In genomic region chr8:71702087-71702432, GRCm38 (mm10) we compare ENCODE assay signal across 11 mouse cellular contexts. TPM values are rescaled to one million over a fixed set of nuclear protein-coding genes. Genes with fewer than 3 reads are reported as not detected.
DNase-seq lines count a peak whose midpoint lies in the region; ATAC-seq lines count a peak whose summit lies in the region.
"Had no signal": no experiment of that assay in that cellular context is flagged by ENCODE, and none has a peak within 500 bp of the region (broad histone marks: within the 10 kb centered on the region; RNA-seq: fewer than 3 reads in every experiment).

No protein-coding gene starts in this region.

- WGBS in hindbrain, embryonic 11.5 days = 34% methylated on average over 4 of the region's 4 CpGs
- WGBS in hindbrain, embryonic 16.5 days = 36% methylated on average over 4 of the region's 4 CpGs
- WGBS in liver, embryonic 16.5 days (ENCODE audit: insufficient replicate concordance) = 14% methylated on average over 4 of the region's 4 CpGs

- no peak overlapping the region for H3K4me3 ChIP-seq in hindbrain, embryonic 11.5 days (ENCODE audit: low read depth, low read length)
- H3K4me3 ChIP-seq in hindbrain, embryonic 16.5 days (ENCODE audit: low read length) = no peak overlapping the region
- peak overlapping the region; percentile 34 for H3K4me3 ChIP-seq in brown adipose tissue, adult 24 weeks (ENCODE audit: insufficient read depth, low read depth, low read length)
- H3K4me3 ChIP-seq in liver, embryonic 16.5 days (ENCODE audit: low read depth, low read length) = peak overlapping the region; percentile 59

- H3K9me3 ChIP-seq in hindbrain, embryonic 11.5 days (ENCODE audit: control insufficient read depth, low read length) = no peaks in the 10 kb centered on the region
- H3K9me3 ChIP-seq in hindbrain, embryonic 16.5 days (ENCODE audit: control insufficient read depth, low read length) = no peaks in the 10 kb centered on the region
- no peaks in the 10 kb centered on the region for H3K9me3 ChIP-seq in liver, embryonic 16.5 days (replicated peaks; ENCODE audit: control insufficient read depth, low read length)
- H3K9me3 ChIP-seq: G1E; limb, embryonic 13.5 days had no signal

- no peak for ATAC-seq in hindbrain, embryonic 11.5 days (ENCODE audit: low FRiP score)
- no peak for ATAC-seq in hindbrain, embryonic 16.5 days
- ATAC-seq in CD4-positive, CD25-positive, alpha-beta regulatory T cell, adult 4 months = peak; percentile 51
- peak; percentile 20; the same call in 1 of the 2 replicates for ATAC-seq in liver, embryonic 16.5 days (ENCODE audit: low read depth)

- no peak overlapping the region for H3K4me2 ChIP-seq in hindbrain, embryonic 11.5 days (replicated peaks; ENCODE audit: low read depth, low read length)
- H3K4me2 ChIP-seq in hindbrain, embryonic 16.5 days (ENCODE audit: low read length) = no peak overlapping the region
- peak overlapping the region; percentile 74 for H3K4me2 ChIP-seq in liver, embryonic 16.5 days (ENCODE audit: low read depth, low read length)

- H3K4me1 ChIP-seq in hindbrain, embryonic 11.5 days (replicated peaks; ENCODE audit: control insufficient read depth, insufficient read depth, low read length) = no peaks in the 10 kb centered on the region
- no peaks in the 10 kb centered on the region; the same call in 1 of the 2 replicates for H3K4me1 ChIP-seq in hindbrain, embryonic 16.5 days (ENCODE audit: control insufficient read depth, insufficient read depth, low read depth, low read length)
- no peaks in the 10 kb centered on the region for H3K4me1 ChIP-seq in brown adipose tissue, adult 24 weeks (ENCODE audit: control insufficient read depth, insufficient read depth, insufficient read length, low read length)
- peaks cover 29% of the 10 kb centered on the region for H3K4me1 ChIP-seq in liver, embryonic 16.5 days (ENCODE audit: control insufficient read depth, low read depth, low read length)

- peaks cover 42% of the 10 kb centered on the region for H3K27me3 ChIP-seq in hindbrain, embryonic 11.5 days (ENCODE audit: control insufficient read depth, insufficient read depth, low read length)
- H3K27me3 ChIP-seq in hindbrain, embryonic 16.5 days (replicated peaks; ENCODE audit: control insufficient read depth, insufficient read depth, low read length) = peaks cover 40% of the 10 kb centered on the region
- peaks cover 28% of the 10 kb centered on the region for H3K27me3 ChIP-seq in liver, embryonic 16.5 days (ENCODE audit: control insufficient read depth, insufficient read depth, low read depth, low read length)

- no peak overlapping the region for H3K27ac ChIP-seq in hindbrain, embryonic 11.5 days (ENCODE audit: low read depth, low read length)
- H3K27ac ChIP-seq in hindbrain, embryonic 16.5 days (ENCODE audit: low read depth, low read length) = no peak overlapping the region
- H3K27ac ChIP-seq in brown adipose tissue, adult 24 weeks (replicated peaks; ENCODE audit: low read depth, low read length) = 0 out of 2 replicates have a peak overlapping the region, but pooled peaks have one; percentile 55
- H3K27ac ChIP-seq in liver, embryonic 16.5 days (ENCODE audit: low read length) = peak overlapping the region; percentile 86; the same call in 1 of the 2 replicates
- H3K27ac ChIP-seq: limb, embryonic 13.5 days had no signal

- no peaks in the 10 kb centered on the region for H3K36me3 ChIP-seq in hindbrain, embryonic 11.5 days (ENCODE audit: control insufficient read depth, insufficient read depth, low read length)
- no peaks in the 10 kb centered on the region; the same call in 1 of the 2 replicates for H3K36me3 ChIP-seq in hindbrain, embryonic 16.5 days (ENCODE audit: control insufficient read depth, insufficient read depth, low read length)
- H3K36me3 ChIP-seq in liver, embryonic 16.5 days (ENCODE audit: control insufficient read depth, insufficient read depth) = no peaks in the 10 kb centered on the region
- H3K36me3 ChIP-seq: G1E; limb, embryonic 13.5 days had no signal

- DNase-seq in hindbrain, embryonic 11.5 days (ENCODE audit: low spot score) = peak; percentile 3
- DNase-seq in layer of hippocampus, adult 11-12 months (ENCODE audit: low spot score) = no peak
- no peak for DNase-seq in kidney, adult 9 months
- no peak for DNase-seq in frontal cortex, postnatal 14 days (ENCODE audit: low spot score in 2 of 2)
- DNase-seq: cerebellum, adult 18-20 months had no signal

- H3K9ac ChIP-seq in hindbrain, embryonic 11.5 days (ENCODE audit: low read depth, low read length) = no peak overlapping the region
- no peak overlapping the region for H3K9ac ChIP-seq in hindbrain, embryonic 16.5 days (ENCODE audit: low read depth, low read length)
- H3K9ac ChIP-seq in liver, embryonic 16.5 days (ENCODE audit: low read depth, low read length) = peak overlapping the region; percentile 68
- H3K9ac ChIP-seq: limb, embryonic 13.5 days had no signal

RNA-seq across cellular contexts. Expression of gene B3gnt3, which starts 0.5 kb away (rescaled TPM):
- 0.36 and 0.45 TPM in 2 replicates for polyA plus RNA-seq in hindbrain, embryonic 11.5 days (2014; fragmentation: Nextera tagmentation; extraction: Ambion mirVana)
- polyA plus RNA-seq in hindbrain, embryonic 16.5 days (2015; fragmentation: Nextera tagmentation; extraction: Ambion mirVana) = 0.44 and 0.62 TPM in 2 replicates
- 1 to 10 TPM; 3.4 to 6.5 TPM for polyA plus RNA-seq in CD4-positive, CD25-positive, alpha-beta regulatory T cell, adult 4 months (2017; shearing (Covaris generic))
- polyA plus RNA-seq in brown adipose tissue, adult 24 weeks (2012; ENCODE audit: insufficient read depth, insufficient read length, missing spikeins) = 1.5 and 2.8 TPM in 2 replicates
- 4.9 and 5.5 TPM in 2 replicates for polyA plus RNA-seq in liver, embryonic 16.5 days (2015; fragmentation: Nextera tagmentation; extraction: Ambion mirVana)
- polyA plus RNA-seq: G1E had no signal

RNA-seq across cellular contexts. Expression of gene Insl3, which starts 13.0 kb away (rescaled TPM):
- polyA plus RNA-seq in hindbrain, embryonic 11.5 days (2014; fragmentation: Nextera tagmentation; extraction: Ambion mirVana) = 0.35 and 0.37 TPM in 2 replicates
- polyA plus RNA-seq in hindbrain, embryonic 16.5 days (2015; fragmentation: Nextera tagmentation; extraction: Ambion mirVana) = 1.2 and 1.5 TPM in 2 replicates
- polyA plus RNA-seq in CD4-positive, CD25-positive, alpha-beta regulatory T cell, adult 4 months (2017; shearing (Covaris generic)) = 10 to 100 TPM; 15.1 to 24.5 TPM
- polyA plus RNA-seq in brown adipose tissue, adult 24 weeks (2012; ENCODE audit: insufficient read depth, insufficient read length, missing spikeins) = 2.5 and 5.9 TPM in 2 replicates
- 1.6 and 2.2 TPM in 2 replicates for polyA plus RNA-seq in liver, embryonic 16.5 days (2015; fragmentation: Nextera tagmentation; extraction: Ambion mirVana)

RNA-seq across cellular contexts. Expression of gene Fcho1, which starts 23.5 kb away (rescaled TPM):
- 13.6 and 15.0 TPM in 2 replicates for polyA plus RNA-seq in hindbrain, embryonic 11.5 days (2014; fragmentation: Nextera tagmentation; extraction: Ambion mirVana)
- 78.6 and 89.5 TPM in 2 replicates for polyA plus RNA-seq in hindbrain, embryonic 16.5 days (2015; fragmentation: Nextera tagmentation; extraction: Ambion mirVana)
- 10 to 100 TPM; 40.4 to 46.7 TPM for polyA plus RNA-seq in CD4-positive, CD25-positive, alpha-beta regulatory T cell, adult 4 months (2017; shearing (Covaris generic))
- not detected in 2 replicates for polyA plus RNA-seq in brown adipose tissue, adult 24 weeks (2012; ENCODE audit: insufficient read depth, insufficient read length, missing spikeins)
- polyA plus RNA-seq in liver, embryonic 16.5 days (2015; fragmentation: Nextera tagmentation; extraction: Ambion mirVana) = 21.1 and 24.5 TPM in 2 replicates

RNA-seq across cellular contexts. Expression of gene Jak3, which starts 26.0 kb away (rescaled TPM):
- 0.99 and 1.4 TPM in 2 replicates for polyA plus RNA-seq in hindbrain, embryonic 11.5 days (2014; fragmentation: Nextera tagmentation; extraction: Ambion mirVana)
- polyA plus RNA-seq in hindbrain, embryonic 16.5 days (2015; fragmentation: Nextera tagmentation; extraction: Ambion mirVana) = 7.3 and 8.1 TPM in 2 replicates
- 10 to 100 TPM; 21.2 TPM for polyA plus RNA-seq in CD4-positive, CD25-positive, alpha-beta regulatory T cell, adult 4 months (2017; shearing (Covaris generic))
- polyA plus RNA-seq in brown adipose tissue, adult 24 weeks (2012; ENCODE audit: insufficient read depth, insufficient read length, missing spikeins) = 13.9 and 14.6 TPM in 2 replicates
- polyA plus RNA-seq in liver, embryonic 16.5 days (2015; fragmentation: Nextera tagmentation; extraction: Ambion mirVana) = 5.7 and 6.3 TPM in 2 replicates

RNA-seq across cellular contexts. Expression of gene Unc13a, which starts 30.5 kb away (rescaled TPM):
- polyA plus RNA-seq in hindbrain, embryonic 11.5 days (2014; fragmentation: Nextera tagmentation; extraction: Ambion mirVana) = 7.3 and 9.1 TPM in 2 replicates
- 22.4 and 23.1 TPM in 2 replicates for polyA plus RNA-seq in hindbrain, embryonic 16.5 days (2015; fragmentation: Nextera tagmentation; extraction: Ambion mirVana)
- under 1 TPM; 0.47 to 0.50 TPM for polyA plus RNA-seq in CD4-positive, CD25-positive, alpha-beta regulatory T cell, adult 4 months (2017; shearing (Covaris generic))
- 0.32 and 1.6 TPM in 2 replicates for polyA plus RNA-seq in brown adipose tissue, adult 24 weeks (2012; ENCODE audit: insufficient read depth, insufficient read length, missing spikeins)
- polyA plus RNA-seq in liver, embryonic 16.5 days (2015; fragmentation: Nextera tagmentation; extraction: Ambion mirVana) = 0.15 and 0.20 TPM in 2 replicates

Comparison
In these comparisons a context has a peak if more than half of its experiments do, and no peak if none do; other contexts are left out.
1. ATAC-seq: peak in CD4-positive, CD25-positive, alpha-beta regulatory T cell, adult 4 months (single experiment) and liver, embryonic 16.5 days (single experiment); none in hindbrain, embryonic 11.5 days (single experiment) and hindbrain, embryonic 16.5 days (single experiment).
2. H3K27ac ChIP-seq: peak in brown adipose tissue, adult 24 weeks (single experiment) and liver, embryonic 16.5 days (single experiment); none in hindbrain, embryonic 11.5 days (single experiment) and hindbrain, embryonic 16.5 days (single experiment).
3. H3K4me3 ChIP-seq: peak in brown adipose tissue, adult 24 weeks (single experiment) and liver, embryonic 16.5 days (single experiment); none in hindbrain, embryonic 11.5 days (single experiment) and hindbrain, embryonic 16.5 days (single experiment).